Mouse (Mus musculus): ENCODE data around the gene Ralgps1. TPM values are rescaled to one million over a fixed set of nuclear protein-coding genes. Genes with fewer than 3 reads are reported as not detected.

Gene Ralgps1
- polyA plus RNA-seq, 1 experiment from 2014 or later, result 5.2 TPM

DNA sequence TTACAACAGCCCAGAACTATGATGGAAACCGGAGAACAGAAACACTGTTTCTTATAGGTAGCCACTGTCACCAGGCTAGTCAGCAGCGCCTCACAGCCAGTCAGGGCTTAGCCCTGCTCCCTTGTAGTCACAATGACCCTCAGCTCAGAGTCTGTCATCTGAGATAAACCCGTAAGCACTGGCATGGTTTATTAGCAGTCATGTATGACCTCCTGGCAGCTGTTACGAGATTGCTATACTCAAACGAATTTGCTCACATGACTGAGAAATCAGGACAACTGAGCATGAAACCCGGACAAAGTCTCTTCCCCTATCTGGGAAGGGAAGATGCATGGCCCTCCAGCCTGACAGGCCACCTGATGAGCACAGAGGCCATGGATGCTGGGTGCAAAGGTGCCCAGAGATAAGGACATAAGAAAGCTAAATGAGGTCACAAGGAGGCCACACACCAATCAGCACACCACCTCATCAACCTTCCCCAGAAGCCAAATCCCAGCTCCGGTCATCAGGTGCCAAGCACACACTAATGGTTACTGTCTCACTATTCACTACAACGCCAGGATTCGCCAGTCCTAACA, 10.1 kb downstream of the Ralgps1 start:
- Histone ChIP-seq H3K4me2 (no peak overlapping the region), H3K27ac (no peak overlapping the region), H3K9ac (replicated peaks) (no peak overlapping the region), H3K9me3 (no peaks in the 10 kb centered on the region), H3K27me3 (no peaks in the 10 kb centered on the region), H3K36me3 (no peaks in the 10 kb centered on the region), H3K4me3 (replicated peaks) (no peak overlapping the region), H3K4me1 (replicated peaks) (0 out of 2 replicates have a peak, but pooled peaks cover 7% of the 10 kb centered on the region)
- 72% methylated on average over 9 of the region's 9 CpGs for WGBS
- no peak for ATAC-seq (ENCODE audit: insufficient number of reproducible peaks, insufficient read depth, low FRiP score, low TSS enrichment, low read depth)

DNA sequence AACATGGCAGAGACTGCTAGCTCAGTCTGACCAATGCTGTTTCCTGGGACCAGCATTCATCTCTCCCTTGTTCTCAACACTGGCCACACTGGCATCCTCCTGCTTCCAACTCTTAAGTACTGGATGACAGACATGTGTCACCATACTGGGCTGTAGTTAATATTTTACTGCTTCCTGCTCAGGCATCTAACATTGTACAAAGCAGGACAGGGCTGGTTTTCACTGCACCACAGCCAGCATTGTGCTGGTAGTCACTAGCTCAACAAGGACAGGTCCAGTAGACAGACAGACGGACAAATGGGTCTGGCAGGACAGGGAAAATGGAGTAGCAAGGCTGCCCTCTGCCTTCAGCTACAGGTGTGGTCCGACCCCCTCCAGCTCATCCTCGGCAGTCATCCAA, 10.7 kb downstream of the Ralgps1 start:
- Histone ChIP-seq H3K4me1 (replicated peaks) (0 out of 2 replicates have a peak, but pooled peaks cover 7% of the 10 kb centered on the region), H3K9me3 (no peaks in the 10 kb centered on the region), H3K9ac (replicated peaks) (no peak overlapping the region), H3K27me3 (no peaks in the 10 kb centered on the region), H3K36me3 (no peaks in the 10 kb centered on the region), H3K4me3 (replicated peaks) (no peak overlapping the region), H3K4me2 (no peak overlapping the region), H3K27ac (no peak overlapping the region)
- WGBS, result 77% methylated on average over 3 of the region's 3 CpGs
- no peak for ATAC-seq (ENCODE audit: insufficient number of reproducible peaks, insufficient read depth, low FRiP score, low TSS enrichment, low read depth)

DNA sequence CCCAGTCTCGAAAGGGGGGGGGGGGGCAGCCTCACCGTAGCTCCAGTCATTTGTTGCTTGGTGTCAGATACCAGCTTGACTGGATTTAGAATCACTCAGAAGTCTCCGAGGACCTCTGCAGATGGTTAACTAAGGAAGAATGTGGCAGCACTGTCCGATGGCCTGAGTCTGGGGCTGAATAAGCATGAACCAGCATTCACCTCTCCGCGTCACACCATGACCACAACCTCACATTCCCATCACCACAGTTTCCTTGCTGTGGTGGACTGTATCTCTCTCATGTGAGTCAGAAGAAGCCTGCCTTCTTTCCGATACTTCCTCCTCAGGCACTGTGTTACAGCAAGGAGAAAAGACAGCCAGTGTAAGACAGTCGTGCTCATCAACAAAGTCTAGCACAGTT, 12.1 kb downstream of the Ralgps1 start:
- no peak overlapping the region for H3K9ac ChIP-seq (replicated peaks)
- no peak overlapping the region for H3K4me3 ChIP-seq (replicated peaks)
- no peaks in the 10 kb centered on the region for H3K9me3 ChIP-seq
- WGBS, result 89% methylated on average over 8 of the region's 8 CpGs
- H3K36me3 ChIP-seq, result no peaks in the 10 kb centered on the region
- ATAC-seq (ENCODE audit: insufficient number of reproducible peaks, insufficient read depth, low FRiP score, low TSS enrichment, low read depth), result no peak
- H3K4me1 ChIP-seq (replicated peaks), result 0 out of 2 replicates have a peak, but pooled peaks cover 7% of the 10 kb centered on the region
- H3K27me3 ChIP-seq, result no peaks in the 10 kb centered on the region
- no peak overlapping the region for H3K4me2 ChIP-seq
- no peak overlapping the region for H3K27ac ChIP-seq

DNA sequence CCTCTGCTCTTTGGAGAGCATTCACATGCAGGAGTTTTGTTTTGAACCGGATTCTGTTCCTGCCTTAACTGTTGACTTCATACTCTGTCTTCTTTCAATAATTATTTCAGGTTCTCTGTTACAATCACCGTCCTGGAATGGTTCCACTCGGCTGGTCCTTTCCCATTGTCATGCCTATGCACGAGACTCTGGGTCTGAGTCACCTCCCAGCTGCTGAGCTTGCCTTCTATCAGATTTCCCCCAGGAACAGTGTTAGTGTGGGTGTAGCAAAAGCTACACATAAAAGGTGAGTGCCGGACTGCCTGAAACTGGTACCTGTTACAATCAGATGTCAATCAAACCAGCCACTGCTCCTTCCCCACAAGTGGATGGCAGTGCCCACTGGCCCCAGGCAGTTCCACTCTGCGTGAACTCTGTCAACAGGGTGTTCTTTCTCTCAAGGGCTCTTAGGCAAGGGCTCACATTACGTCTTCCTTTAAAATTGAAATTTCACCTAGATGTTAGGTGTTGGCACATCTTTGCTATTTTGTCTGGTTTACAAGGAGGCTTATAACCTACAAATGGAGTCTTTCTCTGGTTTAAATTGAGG, 13.9 kb downstream of the Ralgps1 start:
- H3K36me3 ChIP-seq, result no peaks in the 10 kb centered on the region
- no peak overlapping the region for H3K27ac ChIP-seq
- H3K27me3 ChIP-seq, result no peaks in the 10 kb centered on the region
- 85% methylated on average over 7 of the region's 7 CpGs for WGBS
- no peak overlapping the region for H3K4me3 ChIP-seq (replicated peaks)
- 0 out of 2 replicates have a peak, but pooled peaks cover 7% of the 10 kb centered on the region for H3K4me1 ChIP-seq (replicated peaks)
- no peak overlapping the region for H3K9ac ChIP-seq (replicated peaks)
- H3K9me3 ChIP-seq, result no peaks in the 10 kb centered on the region
- ATAC-seq (ENCODE audit: insufficient number of reproducible peaks, insufficient read depth, low FRiP score, low TSS enrichment, low read depth), result no peak
- H3K4me2 ChIP-seq, result no peak overlapping the region

DNA sequence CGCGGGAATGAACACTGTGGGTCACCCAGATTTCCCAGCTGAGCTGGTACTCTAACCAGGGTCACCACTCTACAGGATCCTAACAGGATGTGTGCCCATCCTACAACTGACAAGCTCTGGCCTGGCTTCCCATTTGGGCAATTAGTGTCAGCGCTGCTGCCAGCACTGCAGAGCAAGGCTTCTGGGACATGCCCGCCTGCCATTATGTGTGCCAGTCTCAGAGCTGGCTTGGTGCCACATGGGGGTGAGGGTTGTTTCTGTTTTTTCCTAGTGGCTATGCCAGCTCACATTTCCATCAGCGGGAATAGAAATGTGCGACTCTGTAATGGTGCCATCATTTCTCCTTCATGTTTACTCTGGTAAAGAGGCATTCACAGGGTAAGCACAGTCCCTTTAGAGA, 15.7 kb downstream of the Ralgps1 start:
- H3K36me3 ChIP-seq, result no peaks in the 10 kb centered on the region
- H3K27me3 ChIP-seq, result no peaks in the 10 kb centered on the region
- H3K4me3 ChIP-seq (replicated peaks), result no peak overlapping the region
- ATAC-seq (ENCODE audit: insufficient number of reproducible peaks, insufficient read depth, low FRiP score, low TSS enrichment, low read depth), result no peak
- H3K9ac ChIP-seq (replicated peaks), result no peak overlapping the region
- H3K27ac ChIP-seq, result no peak overlapping the region
- H3K4me2 ChIP-seq, result no peak overlapping the region
- no peaks in the 10 kb centered on the region for H3K4me1 ChIP-seq (replicated peaks)
- H3K9me3 ChIP-seq, result no peaks in the 10 kb centered on the region
- 92% methylated on average over 6 of the region's 6 CpGs for WGBS

DNA sequence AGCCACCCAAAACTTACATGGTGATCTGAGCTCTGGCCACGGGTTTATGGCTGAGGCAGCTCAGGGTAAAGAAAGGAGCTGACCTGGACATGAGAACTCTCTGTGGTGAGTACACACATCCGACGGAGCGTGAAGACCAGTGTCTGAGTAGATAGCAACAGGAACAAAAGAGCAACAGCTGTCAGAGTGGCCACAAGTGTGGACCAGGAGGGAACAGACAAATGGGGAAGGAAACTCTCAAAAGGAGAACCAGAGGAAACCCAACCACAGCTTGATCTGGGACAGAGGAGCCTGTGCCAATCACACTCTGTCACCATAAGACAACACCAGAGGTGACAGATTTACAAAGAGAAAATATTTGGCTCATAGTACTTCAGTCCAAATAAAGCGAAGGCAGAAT, 17.9 kb downstream of the Ralgps1 start:
- no peak overlapping the region for H3K27ac ChIP-seq
- no peaks in the 10 kb centered on the region for H3K9me3 ChIP-seq
- H3K9ac ChIP-seq (replicated peaks), result no peak overlapping the region
- H3K4me1 ChIP-seq (replicated peaks), result no peaks in the 10 kb centered on the region
- no peak overlapping the region for H3K4me3 ChIP-seq (replicated peaks)
- 77% methylated on average over 5 of the region's 5 CpGs for WGBS
- H3K36me3 ChIP-seq, result no peaks in the 10 kb centered on the region
- no peaks in the 10 kb centered on the region for H3K27me3 ChIP-seq
- H3K4me2 ChIP-seq, result no peak overlapping the region
- ATAC-seq (ENCODE audit: insufficient number of reproducible peaks, insufficient read depth, low FRiP score, low TSS enrichment, low read depth), result no peak

DNA sequence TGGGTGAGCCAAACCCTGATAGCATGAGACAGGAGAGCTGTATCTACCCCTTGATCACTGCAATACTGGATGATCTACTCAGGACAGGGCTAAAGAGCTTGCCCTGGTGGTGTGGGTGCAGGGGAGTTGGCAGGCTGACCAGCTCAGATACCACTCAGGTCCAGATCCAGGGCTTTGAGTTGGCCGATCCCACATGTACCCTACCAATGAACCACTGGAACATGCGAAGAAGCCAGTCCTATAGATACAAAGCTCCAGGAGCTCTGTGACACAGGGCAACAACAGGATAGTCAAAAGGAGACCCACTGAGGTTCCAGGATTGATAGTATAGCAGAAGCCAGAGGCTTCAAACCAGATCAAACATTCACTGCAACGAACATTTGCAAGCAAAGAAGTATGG, 19.8 kb downstream of the Ralgps1 start:
- no peaks in the 10 kb centered on the region for H3K27me3 ChIP-seq
- H3K27ac ChIP-seq, result no peak overlapping the region
- no peak overlapping the region for H3K4me3 ChIP-seq (replicated peaks)
- H3K4me2 ChIP-seq, result no peak overlapping the region
- no peaks in the 10 kb centered on the region for H3K9me3 ChIP-seq
- H3K9ac ChIP-seq (replicated peaks), result no peak overlapping the region
- no peaks in the 10 kb centered on the region for H3K36me3 ChIP-seq
- peaks cover 6% of the 10 kb centered on the region for H3K4me1 ChIP-seq (replicated peaks)
- WGBS, result 92% methylated on average over 3 of the region's 3 CpGs
- ATAC-seq (ENCODE audit: insufficient number of reproducible peaks, insufficient read depth, low FRiP score, low TSS enrichment, low read depth), result no peak

DNA sequence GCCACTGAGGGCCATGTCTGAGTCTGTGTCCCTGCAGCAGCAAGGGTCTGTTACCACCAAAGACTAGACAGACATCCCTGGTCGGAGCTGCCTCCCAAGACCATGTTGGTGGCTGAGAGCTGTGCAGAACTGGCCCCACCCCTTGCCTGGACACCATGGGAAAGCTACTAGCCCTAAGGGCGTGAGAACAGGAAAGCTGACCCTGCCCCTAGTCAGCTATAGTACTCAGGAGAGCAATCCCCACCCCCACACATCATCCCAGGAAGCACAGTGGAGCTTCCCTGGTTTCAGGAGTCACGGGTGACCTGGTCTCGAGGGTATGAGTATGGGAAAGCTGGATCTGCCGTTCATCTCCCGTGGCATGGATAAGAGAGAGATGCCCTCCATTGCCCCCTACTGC, 20.4 kb downstream of the Ralgps1 start:
- no peaks in the 10 kb centered on the region for H3K9me3 ChIP-seq
- WGBS, result 66% methylated on average over 6 of the region's 6 CpGs
- H3K9ac ChIP-seq (replicated peaks), result no peak overlapping the region
- no peaks in the 10 kb centered on the region for H3K27me3 ChIP-seq
- H3K4me3 ChIP-seq (replicated peaks), result no peak overlapping the region
- peaks cover 11% of the 10 kb centered on the region for H3K4me1 ChIP-seq (replicated peaks)
- no peaks in the 10 kb centered on the region for H3K36me3 ChIP-seq
- no peak overlapping the region for H3K4me2 ChIP-seq
- no peak overlapping the region for H3K27ac ChIP-seq
- no peak for ATAC-seq (ENCODE audit: insufficient number of reproducible peaks, insufficient read depth, low FRiP score, low TSS enrichment, low read depth)

DNA sequence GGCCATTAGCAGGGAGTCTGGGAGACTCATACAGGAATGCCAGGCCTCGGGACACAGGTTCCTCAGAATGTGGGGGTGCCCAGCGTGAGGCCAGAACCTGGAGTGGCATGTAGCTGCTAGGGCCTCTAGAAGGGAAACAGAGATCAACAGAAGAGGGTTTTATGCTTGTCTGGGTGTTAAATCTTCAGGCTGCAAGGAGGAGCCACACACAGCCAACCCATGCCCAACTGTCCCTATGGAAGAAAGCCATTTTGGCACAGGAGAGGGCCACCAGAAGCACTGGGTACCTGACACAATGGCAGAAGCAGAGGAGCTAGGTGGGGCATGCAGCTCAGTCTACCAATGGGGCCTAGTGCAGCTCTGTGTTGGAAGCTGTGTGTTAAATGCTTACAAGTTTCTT, 21.7 kb downstream of the Ralgps1 start:
- Histone ChIP-seq H3K4me2 (no peak overlapping the region), H3K9me3 (no peaks in the 10 kb centered on the region), H3K36me3 (no peaks in the 10 kb centered on the region), H3K4me1 (replicated peaks) (peaks cover 18% of the 10 kb centered on the region), H3K4me3 (replicated peaks) (no peak overlapping the region), H3K27ac (no peak overlapping the region), H3K27me3 (no peaks in the 10 kb centered on the region), H3K9ac (replicated peaks) (no peak overlapping the region)
- no peak for ATAC-seq (ENCODE audit: insufficient number of reproducible peaks, insufficient read depth, low FRiP score, low TSS enrichment, low read depth)
- WGBS, result 42% methylated on average over 2 of the region's 2 CpGs

DNA sequence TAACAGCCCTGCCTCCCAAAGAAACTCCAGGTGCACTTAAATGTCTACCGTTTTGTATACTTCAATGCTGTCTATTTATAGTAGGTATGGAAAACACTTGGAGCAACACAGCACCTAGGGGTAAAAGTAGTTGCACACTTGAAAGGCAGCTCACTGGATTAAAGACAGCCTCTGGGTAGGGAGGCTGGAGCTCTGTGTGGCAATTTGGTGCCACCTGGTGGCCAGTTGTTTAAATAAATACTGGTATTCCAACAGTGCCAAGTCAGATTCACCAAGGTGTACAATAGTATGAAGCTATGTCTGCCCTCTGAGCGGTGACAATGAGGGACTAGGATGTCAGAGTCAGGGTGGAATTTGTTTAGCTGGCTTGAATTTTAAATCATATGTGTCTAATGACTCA, 22.2 kb downstream of the Ralgps1 start:
- no peaks in the 10 kb centered on the region for H3K36me3 ChIP-seq
- no peaks in the 10 kb centered on the region for H3K27me3 ChIP-seq
- WGBS, result 23% methylated on average over 2 of the region's 2 CpGs
- H3K4me3 ChIP-seq (replicated peaks), result no peak overlapping the region
- H3K4me1 ChIP-seq (replicated peaks), result peaks cover 18% of the 10 kb centered on the region
- no peak overlapping the region for H3K9ac ChIP-seq (replicated peaks)
- H3K9me3 ChIP-seq, result no peaks in the 10 kb centered on the region
- 0 out of 2 replicates have a peak, but pooled peaks have one; percentile 50 for ATAC-seq (ENCODE audit: insufficient number of reproducible peaks, insufficient read depth, low FRiP score, low TSS enrichment, low read depth)
- no peak overlapping the region for H3K4me2 ChIP-seq
- H3K27ac ChIP-seq, result no peak overlapping the region

DNA sequence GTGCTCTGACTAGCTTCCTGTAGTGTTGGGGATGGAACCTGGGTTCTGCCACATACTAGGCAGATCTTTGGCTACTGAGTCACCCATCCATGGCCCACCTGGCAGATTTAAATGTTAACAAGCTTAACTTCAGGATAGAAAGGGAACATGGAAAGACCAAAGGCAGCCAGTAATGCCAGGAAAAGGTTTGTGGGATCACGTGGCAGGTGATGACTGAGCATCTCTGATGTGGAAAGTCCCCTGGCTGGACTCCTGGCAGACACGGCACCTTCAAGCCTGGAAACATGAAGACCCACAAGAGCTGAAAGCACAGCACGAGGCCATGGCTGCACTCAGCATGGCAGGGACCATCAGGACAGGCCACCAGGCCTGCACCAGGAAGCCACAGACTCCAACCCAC, 23.0 kb downstream of the Ralgps1 start:
- H3K4me1 ChIP-seq (replicated peaks), result peaks cover 18% of the 10 kb centered on the region
- WGBS, result 81% methylated on average over 3 of the region's 3 CpGs

DNA sequence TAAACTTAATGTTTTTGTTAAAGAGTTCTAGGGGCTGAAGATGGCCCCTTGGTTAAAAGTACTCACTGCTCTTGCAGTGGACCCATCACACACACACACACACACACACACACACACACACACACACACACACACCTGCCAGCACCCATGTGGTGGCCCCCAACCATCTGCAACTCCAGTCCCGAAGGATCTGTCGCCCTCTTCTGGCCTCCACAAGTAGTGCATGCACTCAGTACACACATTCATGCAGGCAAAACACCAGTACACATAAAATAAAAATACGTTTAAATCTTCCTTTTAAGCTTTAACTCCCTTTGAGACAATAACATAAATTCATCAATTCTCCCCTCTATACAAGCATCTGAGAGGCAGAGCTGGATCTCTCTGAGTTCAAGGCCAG, 23.7 kb downstream of the Ralgps1 start:
- 37% methylated on average over 3 of the region's 3 CpGs for WGBS
- ATAC-seq (ENCODE audit: insufficient number of reproducible peaks, insufficient read depth, low FRiP score, low TSS enrichment, low read depth), result no peak

More for the DNA sequence above, 23.0 kb downstream of the Ralgps1 start:
- H3K9me3 ChIP-seq, result no peaks in the 10 kb centered on the region
- no peak overlapping the region for H3K4me2 ChIP-seq
- no peak overlapping the region for H3K4me3 ChIP-seq (replicated peaks)
- H3K27ac ChIP-seq, result no peak overlapping the region
- H3K27me3 ChIP-seq, result no peaks in the 10 kb centered on the region
- H3K9ac ChIP-seq (replicated peaks), result no peak overlapping the region
- ATAC-seq (ENCODE audit: insufficient number of reproducible peaks, insufficient read depth, low FRiP score, low TSS enrichment, low read depth), result no peak
- no peaks in the 10 kb centered on the region for H3K36me3 ChIP-seq

More for the DNA sequence above, 23.7 kb downstream of the Ralgps1 start:
- no peaks in the 10 kb centered on the region for H3K36me3 ChIP-seq
- no peak overlapping the region for H3K4me3 ChIP-seq (replicated peaks)
- H3K9ac ChIP-seq (replicated peaks), result no peak overlapping the region
- no peak overlapping the region for H3K4me2 ChIP-seq
- no peak overlapping the region for H3K27ac ChIP-seq
- peaks cover 18% of the 10 kb centered on the region for H3K4me1 ChIP-seq (replicated peaks)
- H3K9me3 ChIP-seq, result no peaks in the 10 kb centered on the region
- no peaks in the 10 kb centered on the region for H3K27me3 ChIP-seq

All from limb, embryonic 12.5 days (tissue).